Mouse (Mus musculus) heart, postnatal 0 days (tissue): ENCODE measurements around the gene Dlk2.

ENCODE experiments used
- CTCF ChIP-seq: IDR thresholded peaks from 2 replicates; pipeline ENCODE4 v1.5.1; 2016; ENCODE audit warnings: antibody characterized with exemption, control low read depth, low read depth
- EP300 ChIP-seq: IDR thresholded peaks from 2 replicates; pipeline ENCODE4 v1.6.1; 2016; ENCODE audit warnings: antibody characterized with exemption, low read depth

DNA sequence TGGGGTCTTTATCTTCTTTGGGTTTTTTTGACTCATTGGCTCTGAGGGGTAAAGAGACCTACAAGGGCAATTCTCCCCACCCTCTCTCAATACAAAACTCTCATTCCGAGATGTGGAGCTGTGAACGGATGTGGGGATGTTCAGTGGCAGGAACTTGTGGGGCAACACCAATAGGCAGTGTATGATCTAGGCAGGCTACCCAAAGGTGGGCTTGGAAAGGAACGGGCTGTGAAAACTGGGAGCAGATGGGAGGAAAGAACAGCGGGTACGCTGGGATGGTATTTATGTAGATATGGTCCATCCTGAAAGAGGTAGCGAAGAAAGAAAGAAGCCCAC, 225 bp upstream of the Dlk2 start:
- no peak for TF ChIP-seq CTCF
- TF ChIP-seq EP300, result no peak
